Mouse (Mus musculus): ENCODE measurements around the gene Cldn2. TPM values are rescaled to one million over a fixed set of nuclear protein-coding genes. Genes with fewer than 3 reads are reported as not detected.
"Not testable (repeated sequence)": the region's sequence is repeated elsewhere in the genome, so short reads cannot be mapped to it uniquely, and the experiment has no call there.

Cldn2 gene
- polyA plus RNA-seq (2012; rRNA removed) (0.65 and 0.67 TPM in 2 replicates), polyA plus RNA-seq (2014; fragmentation: Nextera tagmentation; extraction: Ambion mirVana) (0.25 and 0.30 TPM in 2 replicates)

DNA sequence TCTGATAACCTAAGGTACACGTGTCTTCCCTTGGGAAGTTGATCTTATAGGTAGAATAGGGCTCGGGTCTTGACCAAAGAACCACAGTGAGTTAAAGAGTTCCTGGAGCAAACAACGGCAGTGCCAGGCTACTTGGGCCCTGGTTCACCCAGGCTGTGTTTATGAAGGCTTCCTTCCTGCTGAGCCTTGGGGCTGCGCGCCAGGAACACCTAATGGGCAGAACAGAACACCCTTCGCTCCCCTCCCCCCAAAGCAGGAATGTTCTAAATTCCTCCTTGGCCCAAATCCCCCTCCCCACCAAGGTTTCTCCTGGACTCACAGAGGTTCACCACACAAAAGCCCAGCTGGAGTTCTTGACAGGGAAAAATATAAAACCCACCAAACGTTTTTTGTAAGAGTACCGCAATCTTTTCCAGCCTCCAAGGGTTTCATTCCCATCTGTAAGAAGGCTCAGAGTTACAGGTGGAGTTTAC lies at the start of gene Cldn2:
Gene Cldn2, plus strand, starts transcription at position 423 of the 473 bp plus-strand sequence.
- no peak within 1 kb of the TSS for H3K27ac ChIP-seq (replicated peaks; ENCODE audit: low read depth, low read length)
- H3K27me3 ChIP-seq (ENCODE audit: control insufficient read depth, insufficient read depth, low read length), result no peaks in the 10 kb centered on the region
- DNase-seq (ENCODE audit: low spot score) (no peak), ATAC-seq (ENCODE audit: low FRiP score, low read depth) (no peak)
- no peak within 1 kb of the TSS for H3K9ac ChIP-seq (ENCODE audit: low read depth, low read length, severe bottlenecking)
- no peak within 1 kb of the TSS for H3K4me3 ChIP-seq (replicated peaks; ENCODE audit: low read length)
- no peaks in the 10 kb centered on the region for H3K4me1 ChIP-seq (ENCODE audit: control insufficient read depth, insufficient read depth, low read length)
- H3K4me2 ChIP-seq (replicated peaks; ENCODE audit: low read depth, low read length, severe bottlenecking), result no peak within 1 kb of the TSS
- no peak for TF ChIP-seq POLR2A (IDR thresholded peaks at IDR 0.05; ENCODE audit: borderline replicate concordance, extremely low read depth, insufficient read depth, insufficient read length)
- 61% methylated on average over 8 of the region's 8 CpGs for WGBS
- H3K36me3 ChIP-seq (ENCODE audit: control insufficient read depth, insufficient read depth, low read length), result no peaks in the 10 kb centered on the region
- no peaks in the 10 kb centered on the region for H3K9me3 ChIP-seq (ENCODE audit: control insufficient read depth, low read length)

DNA sequence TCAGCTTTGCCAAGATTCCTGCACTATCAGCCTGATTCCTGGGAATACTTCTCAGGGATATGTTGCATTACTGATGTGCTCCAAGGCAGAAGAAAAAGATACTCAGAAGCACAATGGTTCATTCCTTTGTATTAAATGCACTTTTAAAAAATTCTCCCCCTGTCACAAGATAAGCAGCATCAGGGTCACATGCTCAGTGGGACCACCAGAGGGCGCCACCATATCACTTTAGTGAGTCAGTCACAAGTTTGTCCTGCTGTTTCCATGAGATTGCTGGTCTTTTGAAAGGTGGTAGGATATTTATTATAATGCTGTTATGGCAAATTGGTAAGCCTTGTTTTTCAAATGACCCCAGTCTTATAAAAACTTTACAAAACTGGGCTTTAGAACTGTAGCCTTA lies 48.8 kb upstream of the Cldn2 start:
- DNase-seq (ENCODE audit: low spot score), result peak; percentile 61
- H3K9me3 ChIP-seq (ENCODE audit: control insufficient read depth, low read length), result no peaks in the 10 kb centered on the region
- H3K4me1 ChIP-seq (ENCODE audit: control insufficient read depth, insufficient read depth, low read length), result no peaks in the 10 kb centered on the region
- 0% methylated on average over 1 of the region's 1 CpGs for WGBS
- H3K9ac ChIP-seq (ENCODE audit: low read depth, low read length, severe bottlenecking), result no peak overlapping the region
- H3K4me3 ChIP-seq (replicated peaks; ENCODE audit: low read length), result no peak overlapping the region
- H3K36me3 ChIP-seq (ENCODE audit: control insufficient read depth, insufficient read depth, low read length), result no peaks in the 10 kb centered on the region
- TF ChIP-seq POLR2A (IDR thresholded peaks at IDR 0.05; ENCODE audit: borderline replicate concordance, extremely low read depth, insufficient read depth, insufficient read length), result no peak
- no peak overlapping the region for H3K27ac ChIP-seq (replicated peaks; ENCODE audit: low read depth, low read length)
- ATAC-seq (ENCODE audit: low FRiP score, low read depth), result no peak
- no peak overlapping the region for H3K4me2 ChIP-seq (replicated peaks; ENCODE audit: low read depth, low read length, severe bottlenecking)
- no peaks in the 10 kb centered on the region for H3K27me3 ChIP-seq (ENCODE audit: control insufficient read depth, insufficient read depth, low read length)

DNA sequence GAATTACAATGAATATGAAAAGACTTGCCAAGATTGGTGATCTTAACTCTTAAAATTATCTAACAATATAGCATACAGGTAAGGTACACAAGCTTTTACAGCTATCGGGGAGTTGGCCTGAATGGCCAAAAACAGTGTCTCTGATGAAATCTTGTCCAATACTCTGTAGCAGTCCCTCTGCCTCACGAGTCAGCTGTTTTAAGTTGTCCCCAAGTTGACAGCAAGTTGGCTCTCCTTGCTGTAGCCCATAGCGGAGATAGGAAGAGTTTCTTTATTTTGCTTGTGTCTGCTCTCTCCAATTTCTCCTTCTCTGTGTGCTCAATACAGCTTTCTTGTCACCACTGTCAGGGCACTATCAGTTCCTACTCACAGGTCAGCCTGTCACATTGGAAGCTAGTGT lies 42.0 kb upstream of the Cldn2 start:
- H3K36me3 ChIP-seq (ENCODE audit: control insufficient read depth, insufficient read depth, low read length); H3K4me1 ChIP-seq (ENCODE audit: control insufficient read depth, insufficient read depth, low read length); H3K9me3 ChIP-seq (ENCODE audit: control insufficient read depth, low read length); H3K4me2 ChIP-seq (replicated peaks; ENCODE audit: low read depth, low read length, severe bottlenecking); H3K27ac ChIP-seq (replicated peaks; ENCODE audit: low read depth, low read length); DNase-seq (ENCODE audit: low spot score); H3K9ac ChIP-seq (ENCODE audit: low read depth, low read length, severe bottlenecking); H3K4me3 ChIP-seq (replicated peaks; ENCODE audit: low read length); H3K27me3 ChIP-seq (ENCODE audit: control insufficient read depth, insufficient read depth, low read length); ATAC-seq (ENCODE audit: low FRiP score, low read depth): not testable (repeated sequence)
- 78% methylated on average over 3 of the region's 3 CpGs for WGBS

DNA sequence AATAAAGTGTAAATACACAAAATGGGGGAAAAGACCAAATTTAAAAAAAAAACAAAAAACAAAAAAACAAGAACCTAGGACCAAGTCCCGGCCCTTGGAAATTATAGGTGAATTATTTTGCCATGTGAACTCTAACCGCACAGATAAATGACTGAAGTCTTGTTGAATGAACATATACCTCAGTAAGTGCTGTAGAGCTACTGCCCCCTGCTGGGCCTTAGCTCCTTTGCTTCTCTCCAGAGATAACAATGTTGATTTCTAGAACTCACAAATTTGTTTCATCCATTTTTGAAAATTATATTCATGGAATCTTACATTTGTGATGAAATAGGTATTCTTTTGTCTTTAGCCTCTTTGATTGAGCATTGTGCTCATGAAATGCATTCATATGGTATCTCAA lies 38.1 kb upstream of the Cldn2 start:
- Histone ChIP-seq H3K9me3 (ENCODE audit: control insufficient read depth, low read length) (no peaks in the 10 kb centered on the region), H3K4me3 (replicated peaks; ENCODE audit: low read length) (no peak overlapping the region), H3K36me3 (ENCODE audit: control insufficient read depth, insufficient read depth, low read length) (no peaks in the 10 kb centered on the region), H3K9ac (ENCODE audit: low read depth, low read length, severe bottlenecking) (no peak overlapping the region), H3K4me2 (replicated peaks; ENCODE audit: low read depth, low read length, severe bottlenecking) (no peak overlapping the region), H3K4me1 (ENCODE audit: control insufficient read depth, insufficient read depth, low read length) (no peaks in the 10 kb centered on the region), H3K27me3 (ENCODE audit: control insufficient read depth, insufficient read depth, low read length) (no peaks in the 10 kb centered on the region), H3K27ac (replicated peaks; ENCODE audit: low read depth, low read length) (no peak overlapping the region)
- 81% methylated on average over 2 of the region's 2 CpGs for WGBS
- no peak for TF ChIP-seq POLR2A (IDR thresholded peaks at IDR 0.05; ENCODE audit: borderline replicate concordance, extremely low read depth, insufficient read depth, insufficient read length)
- peak; percentile 51 for DNase-seq (ENCODE audit: low spot score)
- no peak for ATAC-seq (ENCODE audit: low FRiP score, low read depth)

DNA sequence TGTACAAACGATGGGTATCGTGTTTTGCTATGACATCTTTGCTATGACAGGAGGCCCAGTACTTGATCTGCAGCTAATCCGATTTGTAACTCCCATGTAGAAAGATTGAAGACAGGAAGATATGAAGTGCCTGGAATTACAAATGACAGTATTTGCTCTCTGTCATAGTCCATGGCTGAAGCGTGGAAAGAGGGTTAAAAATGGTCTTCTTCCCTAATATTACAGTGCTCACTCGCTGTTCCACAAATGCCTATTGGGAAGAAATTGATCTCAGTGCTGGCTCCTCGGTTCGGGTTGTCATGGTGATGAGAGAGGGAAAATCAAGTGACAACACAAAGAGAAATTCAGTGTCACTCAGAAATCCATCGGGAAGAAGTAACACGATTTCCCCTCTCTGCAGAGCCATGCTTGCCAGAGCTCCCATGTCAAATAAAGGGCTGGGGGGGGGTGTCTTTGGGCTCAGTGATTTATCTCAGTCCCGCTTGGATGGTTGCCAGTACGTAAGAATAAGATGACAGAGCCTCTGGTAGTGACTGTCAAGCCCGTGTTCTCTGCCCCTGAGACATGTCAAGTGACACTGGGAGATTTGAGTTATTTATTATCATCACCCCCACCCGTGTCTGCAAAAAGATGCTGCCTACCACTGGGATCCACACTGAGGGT lies 30.5 kb upstream of the Cldn2 start:
- no peak overlapping the region for H3K27ac ChIP-seq (replicated peaks; ENCODE audit: low read depth, low read length)
- H3K9ac ChIP-seq (ENCODE audit: low read depth, low read length, severe bottlenecking), result no peak overlapping the region
- ATAC-seq (ENCODE audit: low FRiP score, low read depth) (no peak), DNase-seq (ENCODE audit: low spot score) (no peak)
- no peak for TF ChIP-seq POLR2A (IDR thresholded peaks at IDR 0.05; ENCODE audit: borderline replicate concordance, extremely low read depth, insufficient read depth, insufficient read length)
- H3K9me3 ChIP-seq (ENCODE audit: control insufficient read depth, low read length), result no peaks in the 10 kb centered on the region
- 71% methylated on average over 13 of the region's 13 CpGs for WGBS
- no peak overlapping the region for H3K4me3 ChIP-seq (replicated peaks; ENCODE audit: low read length)
- no peaks in the 10 kb centered on the region for H3K36me3 ChIP-seq (ENCODE audit: control insufficient read depth, insufficient read depth, low read length)
- H3K4me1 ChIP-seq (ENCODE audit: control insufficient read depth, insufficient read depth, low read length), result no peaks in the 10 kb centered on the region
- H3K27me3 ChIP-seq (ENCODE audit: control insufficient read depth, insufficient read depth, low read length), result no peaks in the 10 kb centered on the region
- no peak overlapping the region for H3K4me2 ChIP-seq (replicated peaks; ENCODE audit: low read depth, low read length, severe bottlenecking)
